Mouse (Mus musculus) midbrain, embryonic 14.5 days (tissue): Measurements from ENCODE around the gene Elavl3. TPM values are rescaled to one million over a fixed set of nuclear protein-coding genes. Genes with fewer than 3 reads are reported as not detected.
"Not testable (repeated sequence)": the region's sequence is repeated elsewhere in the genome, so short reads cannot be mapped to it uniquely, and the experiment has no call there.

Experiments used
- ATAC-seq: fragments of 200-750 bp; cut with Nextera tagmentation; 2 replicates; pipeline ENCODE4 v1.8.0; 2017; ENCODE audit warnings: moderate number of reproducible peaks, moderate library complexity; ENCODE audit not compliant: low FRiP score, low TSS enrichment
- DNase-seq: peaks from one replicate; pipeline ENCODE4 v3.0.0-alpha.2; 2015
- H3K27ac ChIP-seq: fragments of 300-500 bp; sonication (generic); replicated peaks from 2 replicates; pipeline ENCODE4 v1.5.1; 2014; ENCODE audit warnings: mild to moderate bottlenecking, low read depth, low read length, moderate library complexity
- H3K27me3 ChIP-seq: fragments of 300-500 bp; sonication (generic); 2 replicates; pipeline ENCODE4 v1.6.1; 2014; ENCODE audit warnings: low read length, control low read depth, mixed read lengths; ENCODE audit not compliant: control insufficient read depth, insufficient read depth
- H3K36me3 ChIP-seq: fragments of 300-500 bp; sonication (generic); 2 replicates; pipeline ENCODE4 v1.6.1; 2014; ENCODE audit warnings: low read length, control low read depth; ENCODE audit not compliant: control insufficient read depth, insufficient read depth
- H3K4me1 ChIP-seq: fragments of 300-500 bp; sonication (generic); 2 replicates; pipeline ENCODE4 v1.6.1; 2014; ENCODE audit warnings: mild to moderate bottlenecking, antibody characterized with exemption, low read length, control low read depth; ENCODE audit not compliant: control insufficient read depth, insufficient read depth
- H3K4me2 ChIP-seq: fragments of 300-500 bp; sonication (generic); 2 replicates; pipeline ENCODE4 v1.6.1; 2014; ENCODE audit warnings: mild to moderate bottlenecking, low read length, moderate library complexity
- H3K4me3 ChIP-seq: fragments of 300-500 bp; sonication (generic); replicated peaks from 2 replicates; pipeline ENCODE4 v1.5.1; 2014; ENCODE audit warnings: low read depth, low read length
- H3K9ac ChIP-seq: fragments of 300-500 bp; sonication (generic); replicated peaks from 2 replicates; pipeline ENCODE4 v1.6.1; 2014; ENCODE audit warnings: mild to moderate bottlenecking, low read length, moderate library complexity
- H3K9me3 ChIP-seq: fragments of 300-500 bp; sonication (generic); 2 replicates; pipeline ENCODE4 v1.6.1; 2016; ENCODE audit warnings: low read length, control low read depth, mixed read lengths; ENCODE audit not compliant: control insufficient read depth
- WGBS: fragments of 180-500 bp; shearing (Covaris S2); extraction: QIAGEN DNeasy Blood & Tissue Kit; methylation state at CpG from one replicate; pipeline ENCODE4 v1.1.7; 2014; 5-methylcytosine and 5-hydroxymethylcytosine counted together
- polyA plus RNA-seq: library from polyadenylated mRNA; unstranded; fragments of >200 nt; fragmentation: Nextera tagmentation; extraction: Ambion mirVana; gene quantifications from 2 replicates; pipeline ENCODE4 v1.2.1, GENCODE M21; 2014

Elavl3 gene
- polyA plus RNA-seq, 1 experiment from 2014 or later, result 137 TPM

DNA sequence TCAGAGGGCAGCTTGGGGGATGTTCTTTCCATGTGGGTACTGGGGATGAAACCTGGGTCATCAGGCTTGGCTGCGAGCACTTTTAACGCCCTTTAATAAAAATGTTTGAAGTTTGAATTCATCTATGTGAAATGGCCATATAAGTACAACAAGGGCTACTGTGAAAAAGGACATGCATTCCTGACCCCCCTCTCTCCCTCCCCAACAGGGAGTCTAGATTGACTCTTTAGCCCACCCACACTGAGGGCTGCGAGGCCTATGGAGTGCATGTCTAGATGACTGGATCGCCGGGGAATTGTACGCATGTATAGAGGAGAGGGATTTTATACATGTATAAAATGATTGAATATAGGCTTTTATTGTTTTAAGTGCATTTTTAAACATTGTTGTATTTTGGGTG, 34.2 kb upstream of the Elavl3 start:
- 84% methylated on average over 6 of the region's 6 CpGs for WGBS

DNA sequence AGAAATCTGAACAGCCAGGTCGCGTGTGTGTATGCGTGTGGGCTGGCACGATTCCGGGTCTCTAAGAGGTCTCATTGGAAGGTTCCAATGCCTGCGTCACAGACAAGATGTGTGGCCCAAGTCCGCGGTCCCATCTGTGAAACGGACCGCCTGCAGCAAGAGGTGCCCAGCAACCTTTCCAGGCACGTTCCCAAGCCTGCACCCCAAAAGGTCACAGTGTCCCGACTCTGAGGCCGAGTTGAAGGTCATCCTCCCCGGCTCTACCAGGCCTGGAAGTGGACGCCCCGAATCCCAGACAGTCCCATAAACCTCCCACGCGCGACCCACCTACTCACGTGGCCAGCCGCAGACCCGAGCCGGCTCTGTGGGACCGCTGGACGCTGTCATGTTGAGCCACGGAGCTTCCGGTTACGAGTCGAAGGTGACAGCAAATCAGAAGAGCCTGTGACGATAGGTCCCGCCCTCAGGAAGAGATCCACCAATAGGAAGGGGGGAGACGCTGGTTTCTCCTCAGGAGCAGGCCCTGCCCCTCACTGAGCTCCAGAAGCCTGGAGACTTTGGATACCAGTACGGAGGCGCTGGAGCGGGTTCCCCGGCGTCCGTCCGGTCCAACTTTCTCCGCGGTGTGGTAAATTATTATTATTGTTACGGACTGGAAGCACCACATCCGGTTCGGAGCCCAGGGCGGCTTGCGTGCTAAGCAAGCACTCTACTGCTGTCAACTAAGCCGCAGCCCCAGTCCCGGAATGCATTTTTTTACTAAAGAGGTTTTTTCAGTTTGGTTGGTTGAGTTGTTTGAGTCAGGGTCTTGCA, 33.4 kb upstream of the Elavl3 start, which contains the start of gene Ecsit:
Gene Ecsit, minus strand, starts transcription at position 417 of the 813 bp plus-strand sequence.
- Histone ChIP-seq H3K36me3 (peaks cover 8% of the 10 kb centered on the region; the same call in 1 of the 2 replicates), H3K4me2 (peak within 1 kb of the TSS; percentile 81), H3K4me1 (peaks cover 8% of the 10 kb centered on the region), H3K27me3 (no peaks in the 10 kb centered on the region), H3K9me3 (no peaks in the 10 kb centered on the region), H3K27ac (peak within 1 kb of the TSS; percentile 77), H3K9ac (peak within 1 kb of the TSS; percentile 83), H3K4me3 (peak within 1 kb of the TSS; percentile 75)
- DNase-seq, result peak; percentile 97
- ATAC-seq, result peak; percentile 99
- WGBS, result under 1% methylated on average over 48 of the region's 48 CpGs

More for the DNA sequence above, 34.2 kb upstream of the Elavl3 start:
- Histone ChIP-seq H3K4me1 (peaks cover 8% of the 10 kb centered on the region), H3K4me2 (peak overlapping the region; percentile 81), H3K9me3 (no peaks in the 10 kb centered on the region), H3K27me3 (no peaks in the 10 kb centered on the region), H3K9ac (peak overlapping the region; percentile 83), H3K36me3 (0 out of 2 replicates have a peak, but pooled peaks cover 5% of the 10 kb centered on the region), H3K4me3 (peak overlapping the region; percentile 75), H3K27ac (0 out of 2 replicates have a peak overlapping the region, but pooled peaks have one; percentile 77)
- no peak for ATAC-seq
- DNase-seq, result no peak

DNA sequence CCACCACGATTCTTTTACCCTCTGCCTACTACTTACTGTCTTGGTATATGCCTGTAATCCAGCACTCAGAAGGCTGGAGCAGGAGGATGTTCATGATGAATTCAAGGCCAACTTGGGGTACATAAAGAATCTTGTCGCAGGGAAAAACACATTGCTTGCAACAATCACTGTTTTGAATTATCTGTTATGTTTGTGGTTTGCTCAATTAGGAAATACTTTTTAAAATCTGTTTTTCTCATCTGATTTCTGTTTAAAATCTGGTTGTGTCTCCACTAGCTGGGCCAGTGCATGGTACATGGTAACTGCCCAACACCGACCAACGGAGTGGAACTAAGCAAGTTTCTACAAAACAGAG, 32.8 kb upstream of the Elavl3 start:
- H3K9me3 ChIP-seq, result no peaks in the 10 kb centered on the region
- peak overlapping the region; percentile 81 for H3K4me2 ChIP-seq
- peaks cover 8% of the 10 kb centered on the region for H3K4me1 ChIP-seq
- H3K4me3 ChIP-seq, result peak overlapping the region; percentile 75
- no peak for DNase-seq
- no peaks in the 10 kb centered on the region for H3K27me3 ChIP-seq
- no peak for ATAC-seq
- H3K36me3 ChIP-seq, result peaks cover 13% of the 10 kb centered on the region
- WGBS, result 34% methylated on average over 4 of the region's 4 CpGs
- peak overlapping the region; percentile 83 for H3K9ac ChIP-seq
- no peak overlapping the region for H3K27ac ChIP-seq

DNA sequence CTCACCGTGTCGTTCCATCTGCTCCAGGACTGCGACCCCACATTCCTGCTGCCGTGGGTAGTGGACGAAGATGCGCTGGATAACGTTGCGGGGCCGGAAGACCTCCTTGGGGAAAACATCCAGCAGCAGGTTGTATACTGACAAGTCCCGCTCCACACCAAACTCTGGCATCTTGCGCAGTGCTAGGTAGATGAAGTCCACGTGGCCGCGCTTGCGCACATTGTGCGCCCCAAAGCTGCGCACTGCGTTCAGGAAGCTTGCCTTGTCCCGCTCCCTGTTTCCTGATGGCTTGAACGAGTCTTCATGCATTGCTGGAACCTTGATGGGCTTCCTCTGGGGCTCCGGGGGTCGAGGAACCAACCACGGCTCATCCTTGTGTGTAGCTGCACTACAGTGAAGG, 24.4 kb upstream of the Elavl3 start:
- Histone ChIP-seq H3K4me1 (0 out of 2 replicates have a peak, but pooled peaks cover 3% of the 10 kb centered on the region), H3K36me3 (peaks cover 43% of the 10 kb centered on the region), H3K9me3 (no peaks in the 10 kb centered on the region), H3K4me2 (no peak overlapping the region), H3K27ac (no peak overlapping the region), H3K4me3 (no peak overlapping the region), H3K27me3 (no peaks in the 10 kb centered on the region), H3K9ac (no peak overlapping the region)
- no peak for ATAC-seq
- DNase-seq, result no peak
- WGBS, result 94% methylated on average over 23 of the region's 23 CpGs

DNA sequence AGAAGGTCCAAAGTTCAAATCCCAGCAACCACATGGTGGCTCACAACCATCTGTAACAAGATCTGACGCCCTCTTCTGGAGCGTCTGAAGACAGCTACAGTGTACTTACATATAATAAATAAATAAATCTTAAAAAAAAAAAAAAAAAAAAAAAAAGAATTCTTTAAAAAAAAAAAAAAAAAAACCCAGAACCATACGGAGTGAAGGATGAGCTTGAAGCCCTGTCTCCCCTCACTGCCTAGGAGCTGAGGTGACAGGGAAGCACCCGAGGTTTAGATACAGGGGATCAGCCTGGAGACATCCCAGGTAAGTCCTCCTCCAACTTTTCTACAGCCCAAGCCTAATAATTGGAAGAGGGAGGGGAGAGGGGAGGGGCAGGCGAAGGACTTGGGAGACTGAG, 24.0 kb upstream of the Elavl3 start:
- DNase-seq, H3K4me2 ChIP-seq, ATAC-seq, H3K9ac ChIP-seq, H3K4me3 ChIP-seq, H3K27me3 ChIP-seq, H3K4me1 ChIP-seq, H3K27ac ChIP-seq, H3K9me3 ChIP-seq: not testable (repeated sequence)
- peaks cover 43% of the 10 kb centered on the region for H3K36me3 ChIP-seq
- WGBS, result 79% methylated on average over 5 of the region's 5 CpGs

DNA sequence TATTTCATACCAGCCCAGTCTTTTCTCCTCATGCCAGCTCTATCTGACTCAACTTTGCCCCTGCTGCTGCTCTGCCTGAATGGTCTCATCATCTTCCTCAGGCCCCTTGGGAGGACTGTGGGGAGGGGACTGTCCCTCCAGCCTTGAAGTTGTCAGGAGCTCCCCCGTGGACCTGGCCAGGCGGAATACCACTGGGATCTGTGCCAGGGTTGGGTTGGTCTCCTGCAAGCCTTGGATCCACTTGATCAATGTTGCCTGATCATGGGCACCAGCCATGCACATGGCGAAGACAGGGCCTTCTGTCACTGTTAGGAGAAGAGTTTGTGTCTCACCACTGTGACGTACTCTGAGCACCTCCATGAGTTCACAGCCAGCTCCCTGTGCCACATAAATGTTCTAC, 20.5 kb upstream of the Elavl3 start:
- no peak for DNase-seq
- H3K27ac ChIP-seq, result no peak overlapping the region
- H3K4me2 ChIP-seq, result no peak overlapping the region
- no peak overlapping the region for H3K9ac ChIP-seq
- H3K4me1 ChIP-seq, result 0 out of 2 replicates have a peak, but pooled peaks cover 9% of the 10 kb centered on the region
- WGBS, result 93% methylated on average over 4 of the region's 4 CpGs
- H3K4me3 ChIP-seq, result no peak overlapping the region
- no peaks in the 10 kb centered on the region for H3K9me3 ChIP-seq
- peaks cover 33% of the 10 kb centered on the region for H3K36me3 ChIP-seq
- ATAC-seq, result no peak
- H3K27me3 ChIP-seq, result no peaks in the 10 kb centered on the region

DNA sequence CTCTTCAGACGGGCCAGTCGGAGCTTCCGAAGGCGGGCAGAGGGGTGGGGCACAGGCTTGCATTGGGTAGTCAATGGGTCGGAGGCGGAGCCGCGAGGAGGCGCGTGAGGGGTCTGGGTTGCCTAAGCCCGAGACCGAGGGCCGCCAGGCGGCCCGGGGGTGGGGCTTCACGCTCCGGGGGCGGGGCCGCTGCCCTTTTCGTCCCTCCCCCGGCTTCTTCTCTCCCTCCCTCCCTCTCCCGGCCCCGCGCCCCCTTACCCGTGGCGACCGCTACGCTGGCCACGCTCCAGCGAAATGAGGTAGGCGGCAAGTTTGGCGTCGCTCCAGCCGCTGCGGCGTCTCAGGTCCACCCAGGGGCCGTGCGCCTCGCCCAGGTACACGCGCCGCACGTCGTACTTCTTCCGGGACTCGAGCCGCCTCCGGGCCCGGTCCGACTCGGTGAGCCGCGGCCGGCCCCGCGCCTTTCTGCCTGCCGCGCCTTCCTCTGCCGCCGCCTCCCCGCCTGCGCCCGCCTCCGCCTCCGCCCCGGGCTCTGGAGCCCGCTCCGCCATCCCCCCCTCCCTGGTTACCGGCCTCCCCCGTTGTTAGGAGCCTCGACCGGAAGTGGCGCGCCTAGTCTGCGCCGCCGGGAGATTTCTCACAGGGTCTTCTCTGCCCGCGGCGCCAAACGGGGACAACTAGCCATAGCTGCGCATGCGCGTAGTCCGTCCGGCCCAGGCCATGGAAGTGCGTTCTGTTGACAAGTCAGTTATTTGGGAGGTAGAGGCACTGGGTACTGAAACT, 19.2 kb upstream of the Elavl3 start, which contains the start of the genes Gm49318 and Zfp653:
Gene Gm49318, minus strand, starts transcription at position 469 of the 783 bp plus-strand sequence.
Gene Zfp653, minus strand, starts transcription at position 586 of the 783 bp plus-strand sequence.
- no peaks in the 10 kb centered on the region for H3K27me3 ChIP-seq
- under 1% methylated on average over 76 of the region's 87 CpGs for WGBS
- peak; percentile 99 for DNase-seq

DNA sequence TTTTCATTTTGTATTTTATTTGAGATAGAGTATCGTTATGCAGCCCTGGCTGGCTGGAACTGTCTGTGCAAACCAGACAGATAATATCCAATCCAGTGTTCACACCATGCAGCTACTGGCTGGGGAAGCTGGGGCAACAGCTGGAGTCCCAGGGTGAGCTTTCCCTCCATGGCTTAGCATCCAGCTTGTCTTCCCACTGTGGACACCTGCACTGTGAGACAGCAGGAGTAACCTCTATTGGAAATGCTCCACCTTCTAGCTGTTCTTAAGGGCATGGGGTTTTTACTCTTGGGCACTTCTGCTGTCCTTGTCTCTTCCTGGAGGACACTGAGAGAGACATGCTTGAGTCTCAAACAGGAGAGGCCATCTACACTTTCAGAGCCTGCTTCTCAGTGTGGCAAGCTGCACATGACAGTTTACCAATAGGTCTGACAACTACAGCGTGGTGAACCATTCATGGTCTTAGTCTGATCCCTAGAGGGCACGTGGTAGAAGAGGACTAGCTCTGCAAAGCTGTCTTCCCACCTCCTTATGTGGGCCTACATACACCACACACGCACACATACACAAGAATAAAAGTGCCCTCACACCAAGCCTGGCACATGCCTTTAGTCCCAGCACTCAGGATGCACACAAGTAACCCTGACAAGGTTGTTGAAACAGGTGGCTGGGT, 18.2 kb upstream of the Elavl3 start:
- H3K27me3 ChIP-seq, result no peaks in the 10 kb centered on the region
- H3K4me3 ChIP-seq, result peak overlapping the region; percentile 80
- DNase-seq (no peak), ATAC-seq (peak; percentile 3)
- 63% methylated on average over 4 of the region's 4 CpGs for WGBS
- H3K27ac ChIP-seq, result no peak overlapping the region
- H3K9ac ChIP-seq, result peak overlapping the region; percentile 90; the same call in 1 of the 2 replicates
- H3K36me3 ChIP-seq, result peaks cover 47% of the 10 kb centered on the region
- H3K4me2 ChIP-seq, result peak overlapping the region; percentile 62
- H3K9me3 ChIP-seq, result no peaks in the 10 kb centered on the region
- H3K4me1 ChIP-seq, result 0 out of 2 replicates have a peak, but pooled peaks cover 9% of the 10 kb centered on the region

More for the DNA sequence above, 19.2 kb upstream of the Elavl3 start, which contains the start of the genes Gm49318 and Zfp653:
- peak within 1 kb of the TSS; percentile 90 for H3K9ac ChIP-seq
- peak within 1 kb of the TSS; percentile 62 for H3K4me2 ChIP-seq
- peak; percentile 96 for ATAC-seq
- peak within 1 kb of the TSS; percentile 80 for H3K4me3 ChIP-seq
- peak within 1 kb of the TSS; percentile 98 for H3K27ac ChIP-seq
- peaks cover 38% of the 10 kb centered on the region for H3K36me3 ChIP-seq
- 0 out of 2 replicates have a peak, but pooled peaks cover 9% of the 10 kb centered on the region for H3K4me1 ChIP-seq
- H3K9me3 ChIP-seq, result no peaks in the 10 kb centered on the region
